Mouse (Mus musculus) embryonic facial prominence, embryonic 14.5 days (tissue): ENCODE data around the gene Syngr4. TPM values are rescaled to one million over a fixed set of nuclear protein-coding genes. Genes with fewer than 3 reads are reported as not detected.
A peak's percentile ranks its signal among the peaks of the same experiment; 100 is the strongest.

Experiments used
- ATAC-seq: fragments of 200-750 bp; cut with Nextera tagmentation; 2 replicates; pipeline ENCODE4 v1.8.0; 2017; ENCODE audit warnings: low read depth, moderate number of reproducible peaks, moderate TSS enrichment
- DNase-seq: peaks from one replicate; pipeline ENCODE4 v3.0.0-alpha.2; 2015; ENCODE audit warnings: low spot score
- H3K27ac ChIP-seq: fragments of 300-500 bp; sonication (generic); replicated peaks from 2 replicates; pipeline ENCODE4 v1.5.1; 2014; ENCODE audit warnings: low read depth, mild to moderate bottlenecking, low read length, moderate library complexity
- H3K27me3 ChIP-seq: fragments of 300-500 bp; sonication (generic); replicated peaks from 2 replicates; pipeline ENCODE4 v1.6.1; 2014; ENCODE audit warnings: low read length; ENCODE audit not compliant: control insufficient read depth, insufficient read depth
- H3K36me3 ChIP-seq: fragments of 300-500 bp; sonication (generic); 2 replicates; pipeline ENCODE4 v1.6.1; 2014; ENCODE audit warnings: low read length, mixed read lengths; ENCODE audit not compliant: control insufficient read depth, insufficient read depth
- H3K4me1 ChIP-seq: fragments of 300-500 bp; sonication (generic); 2 replicates; pipeline ENCODE4 v1.6.1; 2014; ENCODE audit warnings: antibody characterized with exemption, low read length; ENCODE audit not compliant: control insufficient read depth, insufficient read depth
- H3K4me2 ChIP-seq: fragments of 300-500 bp; sonication (generic); 2 replicates; pipeline ENCODE4 v1.6.1; 2014; ENCODE audit warnings: low read depth, mild to moderate bottlenecking, low read length, moderate library complexity, mixed read lengths
- H3K4me3 ChIP-seq: fragments of 300-500 bp; sonication (generic); 2 replicates; pipeline ENCODE4 v1.5.1; 2014; ENCODE audit warnings: low read depth, mild to moderate bottlenecking, low read length
- H3K9ac ChIP-seq: fragments of 300-500 bp; sonication (generic); 2 replicates; pipeline ENCODE4 v1.6.1; 2014; ENCODE audit warnings: low read depth, mild to moderate bottlenecking, low read length, moderate library complexity, mixed read lengths
- H3K9me3 ChIP-seq: fragments of 300-500 bp; sonication (generic); 2 replicates; pipeline ENCODE4 v1.6.1; 2016; ENCODE audit warnings: low read length; ENCODE audit not compliant: control insufficient read depth
- WGBS: fragments of 180-500 bp; shearing (Covaris S2); extraction: QIAGEN DNeasy Blood & Tissue Kit; methylation state at CpG from one replicate; pipeline ENCODE4 v1.1.7; 2014; 5-methylcytosine and 5-hydroxymethylcytosine counted together
- polyA plus RNA-seq: library from polyadenylated mRNA; unstranded; fragments of >200 nt; fragmentation: Nextera tagmentation; extraction: Ambion mirVana; gene quantifications from 2 replicates; pipeline ENCODE4 v1.2.1, GENCODE M21; 2014

Syngr4 gene
- polyA plus RNA-seq, 1 experiment from 2014 or later, result 0.68 TPM

GRCm38 (mm10) chr7:45867871-45868270 lies 28.6 kb downstream of the Syngr4 start:
- 26% methylated on average over 2 of the region's 2 CpGs for WGBS
- Histone ChIP-seq H3K27me3 (peaks cover 40% of the 10 kb centered on the region), H3K4me3 (no peak overlapping the region), H3K36me3 (no peaks in the 10 kb centered on the region), H3K4me2 (0 out of 2 replicates have a peak overlapping the region, but pooled peaks have one; percentile 87), H3K27ac (no peak overlapping the region), H3K9me3 (no peaks in the 10 kb centered on the region), H3K9ac (no peak overlapping the region), H3K4me1 (peaks cover 33% of the 10 kb centered on the region)
- DNase-seq (no peak), ATAC-seq (no peak)

- Histone ChIP-seq H3K36me3 (no peaks in the 10 kb centered on the region), H3K4me3 (peak overlapping the region; percentile 79), H3K9ac (peak overlapping the region; percentile 94), H3K9me3 (no peaks in the 10 kb centered on the region), H3K27me3 (peaks cover 34% of the 10 kb centered on the region), H3K27ac (peak overlapping the region; percentile 75), H3K4me2 (peak overlapping the region; percentile 87), H3K4me1 (peaks cover 33% of the 10 kb centered on the region)
- WGBS, result under 1% methylated on average over 68 of the region's 117 CpGs
- ATAC-seq (peak; percentile 79), DNase-seq (peak; percentile 96)
Observed at GRCm38 (mm10) chr7:45865925-45866910, 30.3 kb downstream of the Syngr4 start.

- ATAC-seq, result no peak
- 51% methylated on average over 3 of the region's 3 CpGs for WGBS
- H3K9me3 ChIP-seq, result no peaks in the 10 kb centered on the region
Observed at GRCm38 (mm10) chr7:45864435-45864834, 32.1 kb downstream of the Syngr4 start.

GRCm38 (mm10) chr7:45862804-45863203 lies 33.7 kb downstream of the Syngr4 start:
- no peaks in the 10 kb centered on the region for H3K9me3 ChIP-seq
- H3K4me2 ChIP-seq, result no peak overlapping the region
- ATAC-seq, result no peak
- H3K4me3 ChIP-seq, result no peak overlapping the region
- no peaks in the 10 kb centered on the region for H3K36me3 ChIP-seq
- H3K27ac ChIP-seq, result no peak overlapping the region
- peaks cover 14% of the 10 kb centered on the region for H3K27me3 ChIP-seq
- 86% methylated on average over 7 of the region's 7 CpGs for WGBS
- H3K4me1 ChIP-seq, result peaks cover 14% of the 10 kb centered on the region
- H3K9ac ChIP-seq, result no peak overlapping the region
- no peak for DNase-seq

More at GRCm38 (mm10) chr7:45864435-45864834, 32.1 kb downstream of the Syngr4 start:
- no peak for DNase-seq
- Histone ChIP-seq H3K4me2 (no peak overlapping the region), H3K9ac (no peak overlapping the region), H3K27ac (no peak overlapping the region), H3K27me3 (peaks cover 20% of the 10 kb centered on the region), H3K4me3 (no peak overlapping the region), H3K4me1 (peaks cover 19% of the 10 kb centered on the region), H3K36me3 (no peaks in the 10 kb centered on the region)

GRCm38 (mm10) chr7:45859008-45859407 lies 37.5 kb downstream of the Syngr4 start:
- ATAC-seq, result 0 out of 2 replicates have a peak, but pooled peaks have one; percentile 41
- WGBS, result 62% methylated on average over 4 of the region's 4 CpGs

GRCm38 (mm10) chr7:45856950-45857901 lies 39.3 kb downstream of the Syngr4 start:
- H3K4me3 ChIP-seq, result peak overlapping the region; percentile 38
- H3K9ac ChIP-seq, result peak overlapping the region; percentile 46
- no peaks in the 10 kb centered on the region for H3K36me3 ChIP-seq
- H3K27me3 ChIP-seq, result peaks cover 23% of the 10 kb centered on the region
- peak overlapping the region; percentile 58 for H3K4me2 ChIP-seq
- DNase-seq (peak; percentile 53), ATAC-seq (peak; percentile 34; the same call in 1 of the 2 replicates)
- WGBS, result 2% methylated on average over 28 of the region's 30 CpGs
- H3K27ac ChIP-seq, result no peak overlapping the region
- H3K4me1 ChIP-seq, result peaks cover 15% of the 10 kb centered on the region; the same call in 1 of the 2 replicates
- H3K9me3 ChIP-seq, result no peaks in the 10 kb centered on the region

More at GRCm38 (mm10) chr7:45859008-45859407, 37.5 kb downstream of the Syngr4 start:
- Histone ChIP-seq H3K4me3 (no peak overlapping the region), H3K27me3 (peaks cover 23% of the 10 kb centered on the region), H3K9me3 (no peaks in the 10 kb centered on the region), H3K27ac (no peak overlapping the region), H3K4me1 (peaks cover 15% of the 10 kb centered on the region; the same call in 1 of the 2 replicates), H3K4me2 (no peak overlapping the region), H3K9ac (no peak overlapping the region), H3K36me3 (no peaks in the 10 kb centered on the region)
- DNase-seq, result no peak

- 83% methylated on average over 12 of the region's 12 CpGs for WGBS
- H3K4me1 ChIP-seq, result peaks cover 13% of the 10 kb centered on the region; the same call in 1 of the 2 replicates
Observed at GRCm38 (mm10) chr7:45853089-45853488, 43.4 kb downstream of the Syngr4 start.

GRCm38 (mm10) chr7:45850661-45851060 lies 45.9 kb downstream of the Syngr4 start:
- no peaks in the 10 kb centered on the region for H3K36me3 ChIP-seq
- ATAC-seq (no peak), DNase-seq (no peak)
- H3K9me3 ChIP-seq, result no peaks in the 10 kb centered on the region
- no peak overlapping the region for H3K4me2 ChIP-seq
- no peak overlapping the region for H3K27ac ChIP-seq
- 81% methylated on average over 3 of the region's 3 CpGs for WGBS
- no peak overlapping the region for H3K9ac ChIP-seq
- no peaks in the 10 kb centered on the region for H3K4me1 ChIP-seq
- no peak overlapping the region for H3K4me3 ChIP-seq
- H3K27me3 ChIP-seq, result peaks cover 4% of the 10 kb centered on the region; the same call in 1 of the 2 replicates

More at GRCm38 (mm10) chr7:45853089-45853488, 43.4 kb downstream of the Syngr4 start:
- no peak for DNase-seq
- H3K36me3 ChIP-seq, result no peaks in the 10 kb centered on the region
- no peak overlapping the region for H3K9ac ChIP-seq
- H3K4me3 ChIP-seq, result no peak overlapping the region
- H3K4me2 ChIP-seq, result no peak overlapping the region
- H3K9me3 ChIP-seq, result no peaks in the 10 kb centered on the region
- H3K27ac ChIP-seq, result no peak overlapping the region
- H3K27me3 ChIP-seq, result peaks cover 15% of the 10 kb centered on the region
- ATAC-seq, result no peak
